Mouse (Mus musculus) CD4-positive, CD25-positive, alpha-beta regulatory T cell, adult 9 weeks (primary cell): ENCODE measurements around the gene Diexf. TPM values are rescaled to one million over a fixed set of nuclear protein-coding genes. Genes with fewer than 3 reads are reported as not detected.

ENCODE experiments used
- polyA plus RNA-seq: library from polyadenylated mRNA; unstranded; fragments of 100-300 nt; shearing (Covaris generic); gene quantifications from one replicate; pipeline ENCODE4 v1.2.1, GENCODE M21; 2017

The Diexf gene
- polyA plus RNA-seq = 8.0 TPM

DNA sequence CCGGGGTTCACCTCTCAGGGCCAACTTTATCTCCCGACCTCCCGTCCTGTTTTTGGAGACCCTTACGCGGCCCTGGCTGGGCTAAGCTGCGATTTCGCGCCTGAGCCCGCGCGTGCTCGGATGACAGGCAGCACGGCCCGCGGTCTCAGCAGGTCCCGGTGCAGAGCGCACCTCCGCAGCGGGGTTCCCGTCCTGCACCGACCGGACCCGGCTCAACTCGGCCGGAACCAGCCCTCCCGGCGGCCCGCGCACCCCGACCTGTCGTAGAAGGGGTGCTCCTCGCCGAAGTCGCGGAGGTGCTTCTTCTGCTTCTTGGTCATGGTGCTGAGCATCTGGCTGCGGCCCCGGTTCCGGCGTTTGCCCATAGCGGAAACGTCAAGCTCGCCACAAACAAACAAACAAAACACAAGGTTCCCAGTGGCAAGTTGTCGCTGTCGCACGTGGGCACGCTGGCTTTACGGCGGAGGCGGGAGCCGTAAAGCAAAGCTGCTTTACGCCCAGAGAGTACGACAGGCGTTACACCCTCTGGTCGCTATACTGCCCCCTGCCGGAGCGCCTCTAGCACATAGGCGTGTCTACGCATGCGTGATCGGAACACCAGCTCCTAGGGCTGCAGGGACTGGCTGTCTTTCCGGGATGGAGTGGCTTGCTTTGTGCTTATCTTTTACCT lies at the start of gene Diexf:
Gene Diexf (minus strand): TSS at position 487 of the 670 bp plus-strand sequence.

DNA sequence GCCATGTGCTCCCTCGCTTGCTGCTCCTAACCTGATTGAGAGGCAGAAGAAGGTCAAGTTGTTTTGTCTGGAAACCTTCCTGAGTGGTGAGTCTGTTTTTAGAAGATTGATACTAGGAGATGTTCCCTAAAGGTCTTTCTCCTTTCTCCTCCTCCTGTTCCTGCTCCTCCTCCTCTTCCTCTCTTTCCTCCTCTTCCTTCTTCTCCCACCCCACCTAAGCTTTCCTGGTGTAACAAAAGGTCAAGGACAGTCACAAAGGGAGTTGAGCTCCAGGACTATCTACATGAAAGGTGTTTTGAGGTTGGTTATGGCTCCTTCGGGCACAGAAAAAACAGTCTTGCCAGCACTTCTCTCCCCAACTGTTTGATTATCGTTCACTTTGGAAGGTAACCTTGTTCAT lies 37.7 kb upstream of the Diexf start, which contains the start of gene A130010J15Rik:
Gene A130010J15Rik (plus strand): TSS at position 301 of the 400 bp plus-strand sequence.

DNA sequence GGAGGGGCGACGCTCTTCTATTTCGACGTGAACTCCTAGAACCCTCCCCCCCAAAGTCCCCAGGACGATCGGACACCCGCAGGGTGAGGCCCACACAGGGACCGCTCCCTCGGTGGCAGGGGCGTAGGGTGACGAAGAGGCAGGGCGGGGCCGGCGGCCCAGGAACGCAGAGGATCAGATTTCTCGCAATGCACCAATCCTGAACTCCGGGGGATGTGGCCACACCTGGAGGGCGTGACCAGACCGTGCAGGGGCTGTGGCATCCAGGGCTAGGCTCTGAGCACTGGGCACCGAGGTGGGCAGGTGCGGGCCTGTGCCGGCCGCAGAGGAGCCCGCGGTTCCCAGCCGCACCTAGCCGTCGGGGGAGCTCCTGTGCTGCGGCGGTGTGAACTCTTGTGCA lies 22.8 kb upstream of the Diexf start, which contains the start of gene Irf6:
Gene Irf6 (plus strand): TSS at position 240 of the 400 bp plus-strand sequence.

Other genes starting within 250 kb of the Diexf start
- gene Syt14, start 94.5 kb downstream of the Diexf start, polyA plus RNA-seq = 0.26 TPM
- 19.9 TPM for gene Irf6, start 22.8 kb upstream of the Diexf start, polyA plus RNA-seq
- 10.8 TPM for gene A130010J15Rik, start 37.8 kb upstream of the Diexf start, polyA plus RNA-seq
- gene Traf3ip3, start 71.4 kb upstream of the Diexf start, polyA plus RNA-seq = 636 TPM
- gene Lamb3, start 77.4 kb upstream of the Diexf start, polyA plus RNA-seq = 28.6 TPM
- 159 TPM for gene Hsd11b1, start 133.8 kb upstream of the Diexf start, polyA plus RNA-seq
- gene G0s2, start 142.9 kb upstream of the Diexf start, polyA plus RNA-seq = 4.2 TPM
- gene Camk1g, start 240.0 kb upstream of the Diexf start, polyA plus RNA-seq = not detected